Mouse (Mus musculus) c-Kit-positive CD71-positive TER-119-negative erythroid progenitor cells, embryonic 14.5 days (primary cell): ENCODE measurements around the gene Cdk5r1.
"Not testable (repeated sequence)": the region's sequence is repeated elsewhere in the genome, so short reads cannot be mapped to it uniquely, and the experiment has no call there.

Experiments used
- DNase-seq: peaks from one replicate; pipeline ENCODE4 v3.0.0-alpha.2; 2013; ENCODE audit warnings: low read depth

Gene Cdk5r1

GRCm38 (mm10) chr11:80476222-80477189 lies at the start of gene Cdk5r1:
Gene Cdk5r1, plus strand, starts transcription at chr11:80477023.
- peak; percentile 65 for DNase-seq

- peak; percentile 93 for DNase-seq
Measured at GRCm38 (mm10) chr11:80428381-80429008, 48.3 kb upstream of the Cdk5r1 start, which contains the start of gene Psmd11. Gene Psmd11, plus strand, starts transcription at chr11:80428615.

- peak; percentile 36 for DNase-seq
Measured at GRCm38 (mm10) chr11:80429009-80429475, 47.8 kb upstream of the Cdk5r1 start.

GRCm38 (mm10) chr11:80429500-80430166 lies 47.2 kb upstream of the Cdk5r1 start:
- DNase-seq, result no peak

GRCm38 (mm10) chr11:80430366-80430910 lies 46.4 kb upstream of the Cdk5r1 start:
- DNase-seq, result no peak

- DNase-seq, result no peak
Measured at GRCm38 (mm10) chr11:80446916-80447315, 29.9 kb upstream of the Cdk5r1 start.

- no peak for DNase-seq
Measured at GRCm38 (mm10) chr11:80449859-80450258, 27.0 kb upstream of the Cdk5r1 start.

GRCm38 (mm10) chr11:80452242-80452641 lies 24.6 kb upstream of the Cdk5r1 start:
- no peak for DNase-seq

GRCm38 (mm10) chr11:80453198-80453597 lies 23.6 kb upstream of the Cdk5r1 start:
- no peak for DNase-seq

GRCm38 (mm10) chr11:80463605-80464130 lies 13.2 kb upstream of the Cdk5r1 start:
- not testable (repeated sequence) for DNase-seq

GRCm38 (mm10) chr11:80471836-80472605 lies 4.8 kb upstream of the Cdk5r1 start:
- no peak for DNase-seq

- no peak for DNase-seq
Measured at GRCm38 (mm10) chr11:80474175-80474691, 2.6 kb upstream of the Cdk5r1 start.

- no peak for DNase-seq
Measured at GRCm38 (mm10) chr11:80474846-80475245, 2.0 kb upstream of the Cdk5r1 start.

- no peak for DNase-seq
Measured at GRCm38 (mm10) chr11:80475544-80475943, 1.3 kb upstream of the Cdk5r1 start.

- no peak for DNase-seq
Measured at GRCm38 (mm10) chr11:80477341-80478199, 747 bp downstream of the Cdk5r1 start.

- no peak for DNase-seq
Measured at GRCm38 (mm10) chr11:80478694-80479412, 2.0 kb downstream of the Cdk5r1 start.

GRCm38 (mm10) chr11:80479425-80479824 lies 2.6 kb downstream of the Cdk5r1 start:
- no peak for DNase-seq

- DNase-seq, result no peak
Measured at GRCm38 (mm10) chr11:80479906-80480866, 3.4 kb downstream of the Cdk5r1 start.
